Mouse (Mus musculus): ENCODE data around the gene Slu7. TPM values are rescaled to one million over a fixed set of nuclear protein-coding genes. Genes with fewer than 3 reads are reported as not detected.
A peak's percentile ranks its signal among the peaks of the same experiment; 100 is the strongest.

Slu7 gene
- 36.6 and 44.1 TPM in 2 replicates for polyA plus RNA-seq (2016; fragmentation: Nextera tagmentation; extraction: Ambion mirVana)

DNA sequence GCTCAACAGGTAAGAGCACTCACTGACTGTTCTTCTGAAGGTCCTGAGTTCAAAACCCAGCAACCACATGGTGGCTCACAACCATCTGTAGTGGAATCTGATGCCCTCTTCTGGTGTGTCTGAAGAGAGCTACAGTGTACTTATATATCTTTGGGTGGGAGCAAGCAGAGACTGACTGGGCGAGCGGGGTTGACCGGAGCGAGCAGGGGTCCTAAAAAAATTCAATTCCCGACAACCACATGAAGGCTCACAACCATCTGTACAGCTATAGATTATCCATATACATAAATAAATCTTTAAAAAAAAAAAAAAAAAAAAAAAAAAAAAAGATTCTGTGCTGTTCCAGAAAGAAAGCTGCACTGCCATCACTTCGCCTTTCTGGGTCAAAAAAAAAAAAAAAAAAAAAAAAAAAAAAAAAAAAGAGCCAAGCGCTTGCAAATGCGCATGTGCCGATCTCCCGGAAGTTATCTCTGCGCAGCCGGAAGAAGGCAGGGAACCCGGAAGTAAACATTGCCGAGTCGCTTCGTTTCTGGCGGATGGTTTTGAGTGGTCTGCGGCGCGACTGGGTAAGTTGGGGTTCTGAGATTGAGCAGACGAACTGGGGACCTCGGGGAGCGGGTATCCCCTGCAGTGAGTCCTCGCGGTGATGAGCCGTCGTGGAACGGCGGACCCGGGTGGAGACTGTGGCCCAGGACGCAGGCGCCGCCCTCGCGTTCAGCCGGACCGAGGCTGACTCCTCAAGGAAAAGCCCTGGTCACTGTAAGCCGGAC is at the start of gene Slu7:
Gene Slu7, plus strand, starts transcription at position 491 of the 770 bp plus-strand sequence.
- Histone ChIP-seq H3K27ac (peak within 1 kb of the TSS; percentile 88), H3K4me3 (peak within 1 kb of the TSS; percentile 95), H3K9me3 (no peaks in the 10 kb centered on the region), H3K36me3 (peaks cover 12% of the 10 kb centered on the region; the same call in 1 of the 2 replicates), H3K27me3 (ENCODE audit: insufficient read depth, poor library complexity, severe bottlenecking) (no peaks in the 10 kb centered on the region), H3K4me1 (peaks cover 8% of the 10 kb centered on the region)
- DNase-seq (ENCODE audit: low spot score) = peak; percentile 90
- WGBS = 9% methylated on average over 38 of the region's 38 CpGs

DNA sequence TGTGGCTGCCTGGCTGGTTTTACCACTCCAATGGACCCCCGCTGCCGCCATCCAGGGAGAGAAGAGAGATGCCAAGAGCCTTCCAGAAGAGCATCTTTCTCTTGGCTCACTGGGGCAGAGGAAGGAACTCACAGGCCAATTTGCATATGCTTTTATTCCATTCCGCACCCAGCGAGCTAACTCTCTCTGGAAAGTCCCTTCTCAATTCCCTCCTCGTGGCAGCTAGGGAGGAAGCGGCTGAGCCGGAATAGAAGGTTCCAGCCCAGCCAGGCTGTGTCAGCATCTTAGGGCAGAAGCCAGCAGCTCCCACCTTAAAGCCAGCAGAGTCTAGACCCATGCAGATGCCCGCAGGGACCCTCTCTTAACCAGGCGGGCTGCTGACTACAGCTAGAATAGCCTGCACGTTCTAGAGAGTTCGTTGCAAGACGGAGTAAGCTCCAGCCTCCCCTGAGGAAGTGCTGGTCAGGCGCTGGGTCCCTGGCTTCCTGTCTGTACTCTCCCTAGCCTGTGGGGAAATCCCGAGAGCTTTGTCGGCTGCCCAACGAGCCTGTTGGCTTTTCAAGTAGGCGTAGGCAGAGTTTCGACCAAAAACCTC is 48.4 kb upstream of the Slu7 start:
- H3K27me3 ChIP-seq (ENCODE audit: insufficient read depth, poor library complexity, severe bottlenecking) = no peaks in the 10 kb centered on the region; the same call in 1 of the 2 replicates
- H3K4me1 ChIP-seq = peaks cover 8% of the 10 kb centered on the region
- H3K27ac ChIP-seq = peak overlapping the region; percentile 88
- H3K4me3 ChIP-seq = peak overlapping the region; percentile 53
- WGBS = under 1% methylated on average over 18 of the region's 18 CpGs
- H3K9me3 ChIP-seq = no peaks in the 10 kb centered on the region
- H3K36me3 ChIP-seq = no peaks in the 10 kb centered on the region
- DNase-seq (ENCODE audit: low spot score) = peak; percentile 83

DNA sequence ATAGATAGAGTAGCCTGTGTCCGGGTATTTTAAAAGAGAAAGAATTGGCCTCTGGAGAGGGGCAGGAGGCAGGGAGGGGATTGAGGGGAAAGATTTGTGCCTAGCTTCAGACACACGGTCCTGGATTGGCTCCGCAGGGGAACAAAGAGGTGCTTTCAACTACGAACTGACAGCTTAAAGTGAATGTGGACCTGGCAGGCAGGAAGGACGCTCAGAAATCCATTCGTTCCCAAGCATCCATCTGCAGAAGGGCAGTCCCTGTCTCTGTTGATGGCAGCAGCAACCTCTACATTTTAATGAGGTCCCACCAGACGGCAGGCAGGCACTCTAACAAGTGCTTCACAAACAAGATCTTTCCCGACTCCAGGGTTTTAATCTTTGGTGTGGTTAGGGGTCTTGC is 47.8 kb upstream of the Slu7 start:
- 2% methylated on average over 8 of the region's 8 CpGs for WGBS
- DNase-seq (ENCODE audit: low spot score) = peak; percentile 72
- Histone ChIP-seq H3K4me3 (peak overlapping the region; percentile 53), H3K36me3 (no peaks in the 10 kb centered on the region), H3K27ac (peak overlapping the region; percentile 88), H3K9me3 (no peaks in the 10 kb centered on the region), H3K27me3 (ENCODE audit: insufficient read depth, poor library complexity, severe bottlenecking) (no peaks in the 10 kb centered on the region; the same call in 1 of the 2 replicates), H3K4me1 (peaks cover 8% of the 10 kb centered on the region)

DNA sequence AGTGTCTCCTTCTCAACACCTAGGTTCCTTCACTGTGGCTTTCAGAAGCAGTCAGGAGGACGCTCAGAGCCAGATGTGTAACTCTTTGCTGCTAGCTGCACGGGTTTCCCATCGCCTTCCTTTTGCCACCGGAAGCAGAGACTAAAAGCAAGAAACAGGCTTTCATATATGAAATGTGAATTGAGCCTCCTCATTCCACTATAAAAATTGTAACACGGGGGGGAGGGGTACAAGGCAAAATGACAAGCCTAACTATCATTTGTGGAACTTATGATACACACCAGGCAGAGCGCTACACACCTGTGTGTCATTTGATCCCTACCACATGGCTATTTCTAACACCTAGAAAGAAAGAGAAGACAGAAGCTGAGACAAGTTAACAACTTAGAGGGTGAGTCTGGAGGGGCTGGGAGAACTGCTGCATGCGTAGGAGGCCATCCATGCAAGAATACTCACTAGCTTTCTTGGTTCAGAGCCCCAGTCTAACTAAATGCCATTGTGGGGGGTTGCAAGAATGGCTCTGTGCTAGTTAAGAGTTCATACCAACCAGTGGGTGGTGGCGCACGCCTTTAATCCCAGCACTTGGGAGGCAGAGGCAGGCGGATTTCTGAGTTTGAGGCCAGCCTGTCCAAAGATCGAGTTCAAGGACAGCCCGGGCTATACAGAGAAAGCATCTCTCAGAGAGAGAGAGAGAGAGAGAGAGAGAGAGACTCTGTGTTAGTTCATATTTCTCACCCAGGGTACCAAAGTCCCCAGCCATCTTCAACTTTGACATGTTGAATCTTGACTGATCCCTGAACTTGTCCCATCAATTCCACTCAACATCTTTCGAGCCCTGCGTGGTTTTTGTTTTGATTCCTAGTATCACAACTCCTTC is 46.3 kb upstream of the Slu7 start:
- Histone ChIP-seq H3K9me3 (no peaks in the 10 kb centered on the region), H3K36me3 (no peaks in the 10 kb centered on the region), H3K27me3 (ENCODE audit: insufficient read depth, poor library complexity, severe bottlenecking) (no peaks in the 10 kb centered on the region; the same call in 1 of the 2 replicates), H3K4me3 (no peak overlapping the region), H3K4me1 (peaks cover 8% of the 10 kb centered on the region), H3K27ac (no peak overlapping the region)
- no peak for DNase-seq (ENCODE audit: low spot score)
- WGBS = 85% methylated on average over 14 of the region's 14 CpGs

DNA sequence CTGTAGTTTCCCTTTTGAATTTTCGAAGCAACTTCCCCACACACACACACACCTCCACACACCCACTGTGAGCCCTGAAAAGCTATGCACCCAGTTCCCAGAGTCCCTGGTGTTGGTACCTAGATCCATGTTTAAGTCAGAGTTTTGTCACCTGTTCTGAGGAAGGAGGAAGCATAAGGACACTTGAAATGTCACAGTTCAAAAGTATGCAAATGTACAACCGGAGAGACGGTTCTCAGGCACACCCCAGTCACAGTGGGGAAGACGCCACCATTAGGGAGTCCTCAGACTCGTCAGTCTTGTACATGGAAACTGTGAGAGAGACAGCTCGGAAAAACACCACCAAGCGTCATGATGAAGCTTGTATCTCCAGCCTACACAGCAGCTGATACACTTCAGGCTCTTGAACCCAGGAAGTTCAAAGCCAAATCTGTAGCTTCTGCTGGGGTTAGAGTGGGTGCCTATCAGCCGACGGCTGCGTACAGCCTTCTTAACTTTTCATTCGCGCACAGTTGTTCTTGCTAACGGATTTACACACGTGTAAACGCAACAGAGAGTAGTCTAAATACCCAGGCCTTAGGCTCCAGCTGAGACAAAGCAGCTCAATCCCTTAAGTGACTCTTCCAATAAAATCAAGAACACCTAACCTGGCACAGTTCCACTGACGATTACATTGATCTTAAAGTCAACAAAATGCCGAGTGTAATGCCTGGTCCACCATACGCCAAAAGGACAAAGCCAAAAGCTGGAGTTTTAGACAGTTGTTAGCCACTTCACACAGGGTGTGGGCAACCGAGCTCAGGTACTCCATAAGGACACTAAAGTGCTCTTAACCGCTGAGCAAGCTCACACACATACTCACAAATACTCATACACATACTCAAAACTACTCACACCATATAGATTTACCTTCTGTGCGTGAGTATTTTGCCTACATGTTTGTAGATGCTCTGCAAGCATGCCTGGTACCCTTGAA is 45.1 kb upstream of the Slu7 start:
- DNase-seq (ENCODE audit: low spot score) = peak; percentile 30
- no peaks in the 10 kb centered on the region; the same call in 1 of the 2 replicates for H3K27me3 ChIP-seq (ENCODE audit: insufficient read depth, poor library complexity, severe bottlenecking)
- H3K4me3 ChIP-seq = no peak overlapping the region
- WGBS = 71% methylated on average over 21 of the region's 21 CpGs
- H3K36me3 ChIP-seq = no peaks in the 10 kb centered on the region
- H3K27ac ChIP-seq = no peak overlapping the region
- H3K4me1 ChIP-seq = peaks cover 8% of the 10 kb centered on the region
- H3K9me3 ChIP-seq = no peaks in the 10 kb centered on the region

DNA sequence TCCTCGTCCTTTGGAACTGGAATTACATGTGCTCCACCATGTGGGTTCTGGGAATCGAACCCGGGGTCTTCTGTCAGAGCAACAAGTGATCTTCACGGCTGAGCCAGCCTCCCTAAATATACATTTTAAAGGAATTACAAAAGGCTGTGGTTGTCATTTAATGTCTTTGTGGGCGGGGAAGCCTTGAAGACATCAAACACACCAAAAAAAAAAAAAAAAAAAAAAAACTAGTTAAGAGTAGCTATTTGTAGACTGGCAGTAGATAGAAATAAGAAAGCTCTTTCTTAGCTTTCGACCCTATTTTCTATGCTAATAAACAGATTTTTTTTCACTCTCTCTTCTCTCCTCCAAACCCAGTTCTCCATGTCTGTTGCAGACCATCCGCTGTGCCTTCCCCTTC is 44.4 kb upstream of the Slu7 start:
- DNase-seq (ENCODE audit: low spot score) = no peak
- 84% methylated on average over 7 of the region's 7 CpGs for WGBS

DNA sequence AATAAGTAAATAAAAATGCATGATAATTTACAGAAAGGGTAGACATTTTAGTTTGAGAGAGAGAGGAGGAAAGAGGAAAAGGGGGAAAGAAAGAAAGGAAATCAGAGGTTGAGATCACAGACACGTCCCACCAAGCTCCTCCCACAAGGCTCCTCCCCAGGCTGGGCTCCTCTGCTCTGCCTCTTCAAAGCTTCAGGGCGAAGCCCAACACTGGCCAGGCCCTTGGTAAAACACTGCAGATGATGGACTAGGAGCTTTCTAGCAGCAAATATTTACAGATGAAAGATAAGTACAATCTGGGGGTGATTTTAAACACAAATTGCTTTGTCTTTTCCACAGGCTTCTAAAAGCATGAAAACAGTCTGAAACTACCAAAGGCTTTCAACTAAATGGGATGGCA is 40.8 kb upstream of the Slu7 start:
- 31% methylated on average over 2 of the region's 2 CpGs for WGBS
- DNase-seq (ENCODE audit: low spot score) = peak; percentile 50
- no peak overlapping the region for H3K4me3 ChIP-seq
- H3K9me3 ChIP-seq = no peaks in the 10 kb centered on the region
- H3K27ac ChIP-seq = no peak overlapping the region
- no peaks in the 10 kb centered on the region for H3K27me3 ChIP-seq (ENCODE audit: insufficient read depth, poor library complexity, severe bottlenecking)
- H3K36me3 ChIP-seq = no peaks in the 10 kb centered on the region
- no peaks in the 10 kb centered on the region for H3K4me1 ChIP-seq

More for the DNA sequence above, 44.4 kb upstream of the Slu7 start:
- Histone ChIP-seq H3K27ac (no peak overlapping the region), H3K36me3 (no peaks in the 10 kb centered on the region), H3K27me3 (ENCODE audit: insufficient read depth, poor library complexity, severe bottlenecking) (no peaks in the 10 kb centered on the region; the same call in 1 of the 2 replicates), H3K9me3 (no peaks in the 10 kb centered on the region), H3K4me3 (no peak overlapping the region), H3K4me1 (peaks cover 8% of the 10 kb centered on the region)

DNA sequence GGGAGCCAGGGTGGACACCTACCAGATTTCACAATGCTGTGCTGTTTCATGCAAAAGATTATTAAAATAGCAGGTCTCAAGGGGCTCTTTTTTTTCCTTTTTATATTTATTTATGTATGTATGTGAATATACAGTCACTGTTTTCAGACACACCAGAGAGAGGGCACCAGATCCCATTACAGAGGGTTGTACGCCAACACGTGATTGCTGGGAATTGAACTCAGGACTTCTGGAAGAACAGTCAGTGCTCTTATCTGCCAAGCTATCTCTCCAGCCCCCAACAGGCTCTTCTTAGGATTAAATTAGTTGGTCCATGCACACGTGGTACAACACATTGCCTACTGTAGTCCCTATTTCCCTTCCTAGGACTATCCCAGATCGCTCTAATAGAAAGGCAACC is 40.2 kb upstream of the Slu7 start:
- DNase-seq (ENCODE audit: low spot score) = no peak
- H3K36me3 ChIP-seq = no peaks in the 10 kb centered on the region
- WGBS = 80% methylated on average over 4 of the region's 4 CpGs
- no peaks in the 10 kb centered on the region for H3K27me3 ChIP-seq (ENCODE audit: insufficient read depth, poor library complexity, severe bottlenecking)
- H3K4me3 ChIP-seq = no peak overlapping the region
- no peak overlapping the region for H3K27ac ChIP-seq
- H3K4me1 ChIP-seq = no peaks in the 10 kb centered on the region
- no peaks in the 10 kb centered on the region for H3K9me3 ChIP-seq

DNA sequence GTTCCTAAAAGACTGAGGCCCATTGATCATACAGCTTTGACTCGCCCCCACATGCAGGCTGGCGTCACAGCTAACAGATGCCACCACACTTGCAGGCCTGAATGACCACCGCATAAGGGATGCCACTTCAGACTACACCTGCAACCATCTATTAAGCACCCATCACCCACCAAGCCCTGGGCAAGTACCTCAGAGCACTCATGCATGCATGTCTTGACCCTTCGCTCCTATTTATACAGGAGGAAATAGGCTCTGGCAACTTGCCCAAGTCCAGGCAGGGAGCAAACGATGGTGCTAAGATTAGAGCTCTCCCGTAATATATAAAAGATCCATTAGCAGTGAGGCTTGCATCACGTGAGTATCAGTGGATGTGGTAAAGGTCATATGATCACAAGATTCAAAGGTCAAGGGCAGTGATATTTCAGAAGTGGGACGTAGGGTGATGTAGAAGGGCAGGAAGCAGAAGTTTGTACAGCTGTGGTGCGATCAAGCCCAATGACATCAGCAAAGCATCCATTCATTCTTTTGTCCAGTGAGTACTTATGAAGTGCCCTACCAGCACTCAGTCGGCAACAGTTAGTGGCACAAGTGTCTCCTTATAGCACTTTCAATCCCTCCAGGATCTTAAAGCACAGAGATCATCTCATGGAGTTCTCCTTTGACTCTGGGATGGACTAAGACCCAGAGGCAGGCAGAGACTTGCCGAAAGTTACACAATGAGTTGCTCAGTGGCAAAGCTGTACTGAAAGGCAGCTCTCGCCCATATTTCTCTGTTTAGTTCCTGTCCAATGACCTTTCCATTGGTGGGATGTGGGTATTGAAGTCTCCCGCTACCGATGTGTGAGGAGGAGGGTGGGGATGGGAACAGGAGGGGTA is 38.2 kb upstream of the Slu7 start:
- peak; percentile 64 for DNase-seq (ENCODE audit: low spot score)
- no peaks in the 10 kb centered on the region for H3K4me1 ChIP-seq
- H3K36me3 ChIP-seq = no peaks in the 10 kb centered on the region
- WGBS = 75% methylated on average over 14 of the region's 14 CpGs
- H3K9me3 ChIP-seq = no peaks in the 10 kb centered on the region
- H3K27me3 ChIP-seq (ENCODE audit: insufficient read depth, poor library complexity, severe bottlenecking) = no peaks in the 10 kb centered on the region
- H3K4me3 ChIP-seq = no peak overlapping the region
- H3K27ac ChIP-seq = no peak overlapping the region

DNA sequence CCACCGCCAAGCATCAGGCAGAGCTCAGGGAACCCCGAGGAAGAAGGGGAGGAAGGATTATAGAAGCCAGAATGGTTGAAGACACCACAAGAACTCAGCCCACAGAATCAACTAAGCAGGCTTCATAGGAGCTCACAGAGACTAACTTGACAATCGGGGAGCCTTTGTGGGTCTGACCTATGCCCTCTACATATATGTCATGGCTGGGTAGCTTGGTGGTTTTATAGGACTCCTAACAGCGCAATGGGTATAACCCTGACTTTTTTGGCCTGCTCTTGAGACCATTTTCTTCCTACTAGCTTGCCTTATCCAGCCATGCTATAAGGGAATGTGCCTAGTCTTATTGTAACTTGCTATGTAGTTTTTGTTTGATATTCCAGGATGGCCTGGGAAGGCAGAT is 37.3 kb upstream of the Slu7 start:
- Histone ChIP-seq H3K9me3 (no peaks in the 10 kb centered on the region), H3K27ac (no peak overlapping the region), H3K27me3 (ENCODE audit: insufficient read depth, poor library complexity, severe bottlenecking) (no peaks in the 10 kb centered on the region), H3K36me3 (no peaks in the 10 kb centered on the region), H3K4me3 (no peak overlapping the region), H3K4me1 (no peaks in the 10 kb centered on the region)
- 79% methylated on average over 4 of the region's 4 CpGs for WGBS
- DNase-seq (ENCODE audit: low spot score) = peak; percentile 36

DNA sequence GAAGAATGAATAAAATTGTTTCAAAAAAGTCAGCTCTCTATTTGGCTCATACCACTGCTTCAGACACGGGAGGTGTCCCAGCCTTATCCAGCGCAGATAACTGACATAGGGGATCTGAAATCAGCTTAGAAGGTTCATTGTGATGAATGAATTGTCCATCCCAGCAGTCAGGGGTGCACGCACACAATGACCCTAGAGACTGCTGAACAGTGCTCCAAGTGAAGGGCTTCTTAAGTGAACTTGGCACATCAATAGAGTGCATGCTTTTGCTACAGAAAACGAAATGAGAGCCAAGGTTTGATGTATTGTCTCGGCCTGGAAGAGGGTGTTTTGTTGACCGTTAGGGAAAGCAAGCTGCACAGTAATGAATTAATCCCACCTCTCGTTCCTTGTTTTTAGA is 36.9 kb upstream of the Slu7 start:
- H3K9me3 ChIP-seq = no peaks in the 10 kb centered on the region
- H3K4me1 ChIP-seq = no peaks in the 10 kb centered on the region
- peak; percentile 22 for DNase-seq (ENCODE audit: low spot score)
- H3K4me3 ChIP-seq = no peak overlapping the region
- WGBS = 76% methylated on average over 7 of the region's 7 CpGs
- H3K27ac ChIP-seq = no peak overlapping the region
- H3K36me3 ChIP-seq = no peaks in the 10 kb centered on the region
- no peaks in the 10 kb centered on the region for H3K27me3 ChIP-seq (ENCODE audit: insufficient read depth, poor library complexity, severe bottlenecking)
